Mouse (Mus musculus) erythroblast, adult 5-6 weeks (primary cell): Measurements from ENCODE around the gene Fam71a. TPM values are rescaled to one million over a fixed set of nuclear protein-coding genes. Genes with fewer than 3 reads are reported as not detected.

Experiments used
- ATAC-seq: replicated peaks from 2 replicates; pipeline ENCODE4 v1.8.0; 2016; ENCODE audit warnings: moderate number of reproducible peaks, mild to moderate bottlenecking, moderate TSS enrichment, inconsistent platforms; ENCODE audit not compliant: poor library complexity, low FRiP score, severe bottlenecking
- total RNA-seq, 2 experiments: library from RNA; stranded (forward) in 1 of 2; stranded (reverse) in 1 of 2; fragments of 150-400 nt in 1 of 2; fragments of 200-764, 138-1000 nt in 1 of 2; gene quantifications; 2 replicates each; pipeline versions ENCODE4 v1.2.3 to v1.2.4; 2015 to 2017; ENCODE audit warnings: low replicate concordance in 2 of 2

Fam71a gene
- total RNA-seq (2015; ENCODE audit: low replicate concordance) (not detected in 2 replicates), total RNA-seq (2017; ENCODE audit: low replicate concordance) (not detected in 2 replicates)

- ATAC-seq, result no peak
Observed at GRCm38 (mm10) chr1:191164717-191165116, at the start of gene Fam71a. TSS of gene Fam71a (minus strand) at chr1:191164817.

GRCm38 (mm10) chr1:191211096-191211495, 46.5 kb upstream of the Fam71a start:
- ATAC-seq, result no peak

- ATAC-seq, result no peak
Observed at GRCm38 (mm10) chr1:191205791-191206190, 41.2 kb upstream of the Fam71a start.

GRCm38 (mm10) chr1:191204876-191205275, 40.3 kb upstream of the Fam71a start:
- no peak for ATAC-seq

GRCm38 (mm10) chr1:191203496-191203895, 38.9 kb upstream of the Fam71a start:
- ATAC-seq, result no peak

- ATAC-seq, result no peak
Observed at GRCm38 (mm10) chr1:191202208-191202952, 37.8 kb upstream of the Fam71a start.

- no peak for ATAC-seq
Observed at GRCm38 (mm10) chr1:191200816-191201602, 36.4 kb upstream of the Fam71a start.

GRCm38 (mm10) chr1:191197916-191198315, 33.3 kb upstream of the Fam71a start:
- ATAC-seq, result no peak

GRCm38 (mm10) chr1:191196016-191196415, 31.4 kb upstream of the Fam71a start:
- no peak for ATAC-seq

- ATAC-seq, result no peak
Observed at GRCm38 (mm10) chr1:191193657-191194424, 29.2 kb upstream of the Fam71a start.

- ATAC-seq, result no peak
Observed at GRCm38 (mm10) chr1:191192751-191193150, 28.1 kb upstream of the Fam71a start.

GRCm38 (mm10) chr1:191192213-191192612, 27.6 kb upstream of the Fam71a start:
- no peak for ATAC-seq

- no peak for ATAC-seq
Observed at GRCm38 (mm10) chr1:191189671-191190372, 25.2 kb upstream of the Fam71a start.

GRCm38 (mm10) chr1:191186386-191186770, 21.8 kb upstream of the Fam71a start:
- ATAC-seq, result no peak

- ATAC-seq, result no peak
Observed at GRCm38 (mm10) chr1:191185761-191186385, 21.3 kb upstream of the Fam71a start.

GRCm38 (mm10) chr1:191184841-191185251, 20.2 kb upstream of the Fam71a start:
- ATAC-seq, result no peak

- no peak for ATAC-seq
Observed at GRCm38 (mm10) chr1:191184066-191184815, 19.6 kb upstream of the Fam71a start.
